Mouse (Mus musculus): ENCODE results near the gene Ing1. TPM values are rescaled to one million over a fixed set of nuclear protein-coding genes. Genes with fewer than 3 reads are reported as not detected.

Ing1 gene
- polyA plus RNA-seq, 1 experiment from 2014 or later, result 36.9 TPM

DNA sequence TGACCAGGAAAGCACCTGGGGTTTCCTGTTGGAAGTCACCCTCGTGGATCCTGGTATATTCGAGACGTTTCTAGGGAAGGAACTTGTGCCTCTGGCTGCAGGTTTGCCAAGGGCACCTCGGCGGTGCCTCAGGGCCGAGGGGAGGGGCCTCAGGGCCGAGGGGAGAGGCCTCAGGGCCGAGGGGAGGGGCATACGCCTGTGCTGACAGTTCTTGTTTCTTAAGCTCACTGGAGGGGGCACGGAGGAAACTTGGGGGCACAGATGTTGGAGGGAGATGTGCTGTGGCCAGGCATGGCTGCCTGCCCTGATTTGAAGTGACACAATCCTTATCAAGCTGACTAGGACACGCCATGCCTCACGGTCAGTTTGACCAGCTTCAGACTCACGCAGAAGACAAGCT is 36.9 kb downstream of the Ing1 start:
- no peaks in the 10 kb centered on the region for H3K4me1 ChIP-seq (replicated peaks; ENCODE audit: insufficient read depth, low read length)
- no peak overlapping the region for H3K4me3 ChIP-seq (replicated peaks; ENCODE audit: low read depth, low read length)
- H3K9me3 ChIP-seq (replicated peaks; ENCODE audit: low read length), result no peaks in the 10 kb centered on the region
- ATAC-seq (replicated peaks; ENCODE audit: low FRiP score, low read depth), result no peak
- no peaks in the 10 kb centered on the region for H3K36me3 ChIP-seq (ENCODE audit: insufficient read depth, low read length)
- no peak for TF ChIP-seq CTCF (IDR thresholded peaks at IDR 0.05; ENCODE audit: low read depth)
- H3K27ac ChIP-seq, result no peak overlapping the region
- H3K4me2 ChIP-seq (ENCODE audit: low read length), result no peak overlapping the region
- no peak overlapping the region for H3K9ac ChIP-seq (ENCODE audit: low read depth, low read length)
- no peak for DNase-seq (ENCODE audit: low spot score)
- WGBS, result 47% methylated on average over 13 of the region's 13 CpGs
- H3K27me3 ChIP-seq (ENCODE audit: insufficient read depth, low read length), result no peaks in the 10 kb centered on the region

DNA sequence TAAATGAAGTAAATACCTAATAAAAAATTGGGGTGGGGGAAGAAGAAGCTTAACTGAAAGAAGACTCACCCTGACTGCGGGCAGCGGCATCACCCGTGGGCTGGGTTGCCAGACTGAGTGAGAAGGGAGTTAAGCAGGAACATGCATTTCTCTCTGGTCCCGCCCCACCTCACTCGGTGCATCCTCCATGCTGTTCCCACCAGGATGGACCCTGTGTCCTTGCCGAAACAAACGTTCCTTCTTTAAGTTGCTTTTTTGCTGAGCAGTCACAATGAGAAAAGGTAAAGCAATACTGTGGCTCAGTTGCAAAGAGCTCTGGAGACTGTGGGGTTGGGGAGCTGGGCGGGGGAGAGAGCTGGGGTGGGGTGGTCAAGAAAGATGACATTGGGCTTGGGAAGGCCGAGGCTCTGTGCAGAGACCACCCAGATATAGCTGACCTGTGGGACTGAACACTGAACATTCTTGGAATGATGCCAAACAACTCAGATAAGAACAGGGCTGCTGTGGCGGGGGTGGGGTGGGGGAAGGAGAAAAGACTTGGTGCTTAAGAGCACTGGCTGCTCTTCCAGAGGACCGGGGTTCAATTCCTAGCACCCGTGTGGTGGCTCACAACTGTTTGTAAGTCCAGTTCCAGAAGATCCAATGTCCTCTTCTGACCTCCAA is 38.0 kb downstream of the Ing1 start:
- WGBS, result 57% methylated on average over 12 of the region's 12 CpGs
- Histone ChIP-seq H3K9me3 (replicated peaks; ENCODE audit: low read length) (no peaks in the 10 kb centered on the region), H3K4me2 (ENCODE audit: low read length) (no peak overlapping the region), H3K27me3 (ENCODE audit: insufficient read depth, low read length) (no peaks in the 10 kb centered on the region), H3K4me3 (replicated peaks; ENCODE audit: low read depth, low read length) (no peak overlapping the region), H3K36me3 (ENCODE audit: insufficient read depth, low read length) (no peaks in the 10 kb centered on the region), H3K27ac (no peak overlapping the region), H3K4me1 (replicated peaks; ENCODE audit: insufficient read depth, low read length) (no peaks in the 10 kb centered on the region), H3K9ac (ENCODE audit: low read depth, low read length) (no peak overlapping the region)
- DNase-seq (ENCODE audit: low spot score) (peak; percentile 38), ATAC-seq (replicated peaks; ENCODE audit: low FRiP score, low read depth) (no peak)
- TF ChIP-seq CTCF (IDR thresholded peaks at IDR 0.05; ENCODE audit: low read depth), result no peak

DNA sequence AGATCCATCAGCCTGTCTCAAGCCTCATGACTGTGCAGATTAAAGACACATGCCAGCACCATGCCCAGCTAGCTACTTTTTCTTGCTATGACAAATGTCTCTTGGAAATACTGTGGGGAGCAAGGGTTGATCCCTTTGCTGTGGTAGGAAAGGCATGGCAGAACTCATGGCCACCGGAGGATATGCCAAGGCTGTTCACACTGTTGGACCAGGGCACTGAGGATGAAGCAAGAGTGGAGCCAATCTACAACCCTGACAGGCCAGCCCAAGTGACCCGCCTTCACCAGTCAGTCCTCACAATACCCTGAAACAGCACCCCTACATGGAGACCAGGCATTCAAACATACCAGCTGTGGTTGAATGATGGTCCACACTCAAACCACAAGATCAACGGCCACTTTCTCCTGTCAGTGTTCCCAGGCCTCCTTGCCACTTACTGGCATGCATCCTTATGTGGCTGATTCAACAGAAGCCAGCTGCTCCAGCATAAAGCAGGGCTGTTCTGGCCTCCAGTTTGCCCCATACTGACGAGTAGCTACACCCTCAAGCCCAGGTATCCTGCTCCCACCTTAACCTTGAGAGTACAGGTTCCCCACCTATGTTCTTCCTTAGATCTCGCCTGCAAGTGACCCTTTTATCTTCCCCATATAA is 45.1 kb downstream of the Ing1 start:
- no peak for DNase-seq (ENCODE audit: low spot score)
- no peaks in the 10 kb centered on the region for H3K4me1 ChIP-seq (replicated peaks; ENCODE audit: insufficient read depth, low read length)

DNA sequence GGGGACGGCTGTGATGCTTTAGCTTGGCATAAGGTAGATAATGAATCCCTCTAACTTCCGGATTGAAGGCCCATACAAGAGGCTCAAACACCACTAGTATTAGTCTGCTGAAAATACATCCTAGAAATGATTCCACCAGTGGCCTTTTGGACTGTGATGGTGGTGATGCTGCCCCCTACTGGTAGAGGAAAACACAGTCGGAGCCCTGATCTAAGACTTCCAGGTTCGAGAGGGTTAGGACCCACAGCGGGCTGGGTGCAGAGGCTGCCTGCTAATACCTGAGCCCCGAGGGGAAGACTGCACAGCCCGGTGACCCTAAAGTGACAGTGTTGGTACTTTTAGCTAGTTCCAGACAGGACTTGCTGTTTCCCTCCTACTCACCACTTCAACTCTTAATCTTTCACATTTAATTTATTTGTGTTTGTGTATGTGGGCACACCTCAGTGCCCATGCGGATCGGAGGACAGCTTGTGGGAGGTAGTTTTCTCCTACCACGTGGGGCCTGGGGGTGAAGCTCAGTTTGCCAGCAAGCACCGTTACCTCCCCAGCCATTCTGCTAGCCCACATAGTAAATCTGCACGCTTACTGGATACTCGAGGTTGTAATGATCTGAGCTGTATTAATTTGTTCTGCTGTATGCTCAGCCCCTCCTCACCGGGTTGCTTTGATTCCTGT is 46.8 kb downstream of the Ing1 start:
- no peaks in the 10 kb centered on the region for H3K27me3 ChIP-seq (ENCODE audit: insufficient read depth, low read length)
- no peak overlapping the region for H3K9ac ChIP-seq (ENCODE audit: low read depth, low read length)
- peak; percentile 94 for TF ChIP-seq CTCF (IDR thresholded peaks at IDR 0.05; ENCODE audit: low read depth)
- H3K36me3 ChIP-seq (ENCODE audit: insufficient read depth, low read length), result no peaks in the 10 kb centered on the region
- WGBS, result 15% methylated on average over 14 of the region's 14 CpGs
- H3K9me3 ChIP-seq (replicated peaks; ENCODE audit: low read length), result no peaks in the 10 kb centered on the region
- H3K4me1 ChIP-seq (replicated peaks; ENCODE audit: insufficient read depth, low read length), result no peaks in the 10 kb centered on the region
- H3K27ac ChIP-seq, result no peak overlapping the region
- H3K4me2 ChIP-seq (ENCODE audit: low read length), result peak overlapping the region; percentile 9; the same call in 1 of the 2 replicates
- no peak overlapping the region for H3K4me3 ChIP-seq (replicated peaks; ENCODE audit: low read depth, low read length)
- DNase-seq (ENCODE audit: low spot score) (peak; percentile 87), ATAC-seq (replicated peaks; ENCODE audit: low FRiP score, low read depth) (peak; percentile 84)

More for the DNA sequence above, 45.1 kb downstream of the Ing1 start:
- Histone ChIP-seq H3K9ac (ENCODE audit: low read depth, low read length) (no peak overlapping the region), H3K27ac (no peak overlapping the region), H3K27me3 (ENCODE audit: insufficient read depth, low read length) (no peaks in the 10 kb centered on the region), H3K4me3 (replicated peaks; ENCODE audit: low read depth, low read length) (no peak overlapping the region), H3K9me3 (replicated peaks; ENCODE audit: low read length) (no peaks in the 10 kb centered on the region), H3K36me3 (ENCODE audit: insufficient read depth, low read length) (no peaks in the 10 kb centered on the region), H3K4me2 (ENCODE audit: low read length) (no peak overlapping the region)
- no peak for ATAC-seq (replicated peaks; ENCODE audit: low FRiP score, low read depth)
- 88% methylated on average over 5 of the region's 5 CpGs for WGBS
- TF ChIP-seq CTCF (IDR thresholded peaks at IDR 0.05; ENCODE audit: low read depth), result no peak

DNA sequence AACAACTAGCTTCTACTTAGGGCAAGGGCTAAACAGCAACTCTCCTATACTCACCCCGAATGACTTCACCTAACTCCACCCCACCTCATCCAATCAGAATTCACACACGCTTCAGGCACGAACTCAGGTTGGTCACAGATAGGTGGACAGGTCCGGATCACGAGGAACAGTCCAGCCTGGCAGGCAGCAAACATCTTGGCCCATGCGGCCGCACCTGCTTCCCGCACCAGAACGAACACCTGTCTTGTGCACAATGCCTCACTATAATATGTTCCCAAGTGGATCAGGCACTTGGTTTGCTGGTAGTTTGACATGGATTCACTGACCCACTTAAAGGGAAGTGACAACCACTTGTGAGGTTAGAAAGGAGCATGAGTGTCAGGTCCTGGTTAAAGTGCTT is 53.5 kb downstream of the Ing1 start:
- H3K27ac ChIP-seq, result no peak overlapping the region
- H3K4me2 ChIP-seq (ENCODE audit: low read length), result no peak overlapping the region
- peaks cover 32% of the 10 kb centered on the region for H3K36me3 ChIP-seq (ENCODE audit: insufficient read depth, low read length)
- WGBS, result 99% methylated on average over 9 of the region's 9 CpGs
- H3K4me1 ChIP-seq (replicated peaks; ENCODE audit: insufficient read depth, low read length), result no peaks in the 10 kb centered on the region
- TF ChIP-seq CTCF (IDR thresholded peaks at IDR 0.05; ENCODE audit: low read depth), result no peak
- no peak overlapping the region for H3K4me3 ChIP-seq (replicated peaks; ENCODE audit: low read depth, low read length)
- DNase-seq (ENCODE audit: low spot score) (no peak), ATAC-seq (replicated peaks; ENCODE audit: low FRiP score, low read depth) (no peak)
- H3K27me3 ChIP-seq (ENCODE audit: insufficient read depth, low read length), result no peaks in the 10 kb centered on the region
- H3K9ac ChIP-seq (ENCODE audit: low read depth, low read length), result no peak overlapping the region
- H3K9me3 ChIP-seq (replicated peaks; ENCODE audit: low read length), result no peaks in the 10 kb centered on the region

Other genes starting within 250 kb of the Ing1 start
- gene Col4a2, start 242.8 kb upstream of the Ing1 start, polyA plus RNA-seq (2015; fragmentation: Nextera tagmentation; extraction: Ambion mirVana), result 139 and 140 TPM in 2 replicates
- gene Col4a1, start 242.7 kb upstream of the Ing1 start, polyA plus RNA-seq (2015; fragmentation: Nextera tagmentation; extraction: Ambion mirVana), result 305 and 310 TPM in 2 replicates
- gene Rab20, start 76.9 kb upstream of the Ing1 start, polyA plus RNA-seq (2015; fragmentation: Nextera tagmentation; extraction: Ambion mirVana), result 44.3 and 48.0 TPM in 2 replicates
- gene Naxd, start 58.1 kb upstream of the Ing1 start, polyA plus RNA-seq (2015; fragmentation: Nextera tagmentation; extraction: Ambion mirVana), result 111 and 115 TPM in 2 replicates
- gene Cars2, start 4.8 kb upstream of the Ing1 start, polyA plus RNA-seq (2015; fragmentation: Nextera tagmentation; extraction: Ambion mirVana), result 16.7 and 17.0 TPM in 2 replicates
- gene Ankrd10, start 80.2 kb downstream of the Ing1 start, polyA plus RNA-seq (2015; fragmentation: Nextera tagmentation; extraction: Ambion mirVana), result 67.2 and 70.6 TPM in 2 replicates
- not detected in 2 replicates for gene 1700016D06Rik, start 145.5 kb downstream of the Ing1 start, polyA plus RNA-seq (2015; fragmentation: Nextera tagmentation; extraction: Ambion mirVana)
- 27.3 and 29.0 TPM in 2 replicates for gene Arhgef7, start 172.2 kb downstream of the Ing1 start, polyA plus RNA-seq (2015; fragmentation: Nextera tagmentation; extraction: Ambion mirVana)

Data from kidney, postnatal 0 days (tissue).